Mouse (Mus musculus) thymus, postnatal 14 days (tissue): ENCODE results near the gene Stam.
A peak's percentile ranks its signal among the peaks of the same experiment; 100 is the strongest.

Experiments used
- DNase-seq: peaks from one replicate; pipeline ENCODE4 v3.0.0; 2021

The Stam gene

DNA sequence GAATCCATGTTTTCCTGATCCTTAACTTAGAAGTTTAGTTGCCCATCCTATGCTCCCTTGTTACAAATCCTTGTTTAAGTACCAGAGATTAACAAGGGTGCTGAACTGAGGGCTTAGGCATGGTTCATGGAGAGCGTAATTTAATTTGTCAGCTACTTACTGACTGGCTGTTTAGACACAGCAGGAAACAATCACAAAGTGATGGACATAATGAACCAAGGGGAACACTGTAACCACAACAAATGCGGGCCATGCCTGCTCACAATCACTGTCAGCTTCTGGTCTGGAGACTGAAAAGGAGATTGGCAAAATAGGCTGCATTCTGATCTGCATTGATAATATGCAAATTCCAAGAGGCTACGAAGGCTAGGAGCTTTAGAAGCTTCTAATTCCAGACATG, 53.7 kb downstream of the Stam start:
- DNase-seq = no peak

DNA sequence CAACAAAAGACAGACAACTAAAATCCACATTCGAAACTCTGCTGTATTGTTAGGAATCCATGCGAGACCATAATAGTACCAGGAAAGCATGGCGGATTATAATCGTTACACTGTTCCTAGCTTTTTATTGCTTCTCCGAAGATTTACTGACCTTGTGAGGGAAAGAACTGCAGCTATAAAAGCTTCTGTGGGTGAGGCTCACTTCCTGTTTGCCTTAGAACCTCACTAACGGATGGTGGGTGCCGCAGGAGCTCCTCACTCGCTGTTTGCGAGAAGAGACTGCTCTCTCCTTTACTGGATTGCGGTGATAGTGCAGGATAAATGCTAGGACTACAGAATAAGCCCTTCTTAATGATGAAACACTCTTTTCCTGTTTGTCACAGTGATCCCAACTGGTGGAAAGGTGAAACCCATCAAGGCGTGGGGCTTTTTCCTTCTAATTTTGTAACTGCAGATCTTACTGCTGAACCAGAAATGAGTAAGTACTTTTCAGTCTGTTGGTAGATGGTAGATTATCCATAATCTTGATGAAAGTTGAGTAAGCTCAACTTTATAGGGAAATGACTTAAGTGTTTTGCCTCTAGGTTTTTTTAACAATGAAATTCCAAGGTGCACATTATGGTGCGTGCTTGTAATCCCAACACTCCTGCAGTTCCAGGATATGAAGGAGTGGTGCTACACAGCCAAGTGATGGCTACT, 56.9 kb downstream of the Stam start:
- peak; percentile 61 for DNase-seq

DNA sequence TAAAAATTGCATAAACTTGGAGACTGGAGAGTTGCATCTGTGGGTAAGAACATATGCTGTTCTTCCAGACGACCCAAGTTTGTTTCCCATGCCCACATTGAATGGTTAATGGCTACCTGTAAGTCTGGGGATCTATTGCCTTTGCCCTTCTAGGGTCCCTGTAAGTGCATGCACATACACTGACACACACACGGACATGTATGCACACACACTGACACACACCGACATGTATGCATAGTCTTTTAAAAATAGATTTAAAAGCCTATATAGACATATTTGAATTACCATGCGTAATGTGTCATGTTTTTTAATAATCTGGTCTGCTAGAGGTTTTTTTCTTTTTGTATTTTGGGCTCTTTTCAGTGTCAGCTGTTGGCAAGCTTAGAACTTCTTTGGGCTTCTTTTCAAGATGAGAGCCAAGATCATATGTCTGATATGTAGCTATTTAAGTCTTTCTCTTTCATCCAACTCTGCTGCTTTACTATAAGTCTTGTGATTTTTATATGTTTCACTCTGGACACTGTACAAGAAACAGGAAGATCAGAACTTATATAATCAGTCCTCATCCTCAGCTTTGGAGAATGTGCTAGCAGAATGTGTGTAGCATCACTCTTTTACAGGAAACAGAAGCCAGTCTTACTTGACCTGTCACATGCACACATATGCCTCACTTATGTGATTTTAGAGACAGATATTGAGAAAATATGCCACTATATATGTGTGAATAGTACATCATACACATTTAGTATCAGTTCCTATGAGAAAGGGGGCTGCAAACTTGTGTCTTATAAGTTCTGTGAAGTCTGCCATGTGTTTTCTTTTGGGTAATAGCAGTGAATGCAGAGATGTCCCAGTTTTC, 58.8 kb downstream of the Stam start:
- DNase-seq = no peak

DNA sequence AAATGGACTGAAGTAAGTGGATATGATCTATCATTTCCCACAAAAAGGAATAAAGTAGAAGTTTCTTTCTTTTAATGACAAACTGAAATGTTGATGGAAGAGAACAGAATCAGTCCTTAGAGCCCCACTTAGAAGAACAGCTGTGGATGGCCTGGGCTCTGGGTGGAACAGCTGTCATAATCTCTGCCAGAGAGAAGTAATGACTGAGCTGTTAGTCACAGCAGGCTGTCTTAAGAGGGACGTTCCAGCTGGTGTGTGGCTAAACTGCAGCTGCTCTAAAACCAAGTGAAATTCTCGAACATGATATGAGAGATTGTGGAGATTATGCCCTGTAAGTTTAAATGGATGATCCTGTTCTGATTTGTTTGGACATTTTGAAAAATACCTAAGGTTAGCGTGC, 63.0 kb downstream of the Stam start:
- no peak for DNase-seq

DNA sequence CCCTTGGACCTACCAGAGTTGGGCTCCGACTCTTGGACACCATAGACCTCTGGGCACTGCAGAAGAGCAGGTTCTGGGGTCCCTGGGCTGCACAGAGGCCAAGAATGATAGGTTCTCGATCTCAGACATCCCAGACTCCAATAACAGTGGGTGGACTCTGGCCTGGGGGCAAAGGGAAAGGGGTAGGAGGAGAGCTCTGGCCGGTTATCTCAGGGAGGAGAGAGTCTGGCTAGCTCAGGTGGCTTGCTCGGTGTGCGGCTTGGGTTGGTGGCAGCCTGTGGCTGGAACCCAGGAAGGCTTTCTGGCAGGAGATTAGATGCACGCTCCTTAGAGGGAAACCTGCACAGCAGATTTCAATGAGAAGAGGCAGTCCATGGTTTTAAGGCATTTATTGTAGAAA, 65.7 kb downstream of the Stam start:
- no peak for DNase-seq

DNA sequence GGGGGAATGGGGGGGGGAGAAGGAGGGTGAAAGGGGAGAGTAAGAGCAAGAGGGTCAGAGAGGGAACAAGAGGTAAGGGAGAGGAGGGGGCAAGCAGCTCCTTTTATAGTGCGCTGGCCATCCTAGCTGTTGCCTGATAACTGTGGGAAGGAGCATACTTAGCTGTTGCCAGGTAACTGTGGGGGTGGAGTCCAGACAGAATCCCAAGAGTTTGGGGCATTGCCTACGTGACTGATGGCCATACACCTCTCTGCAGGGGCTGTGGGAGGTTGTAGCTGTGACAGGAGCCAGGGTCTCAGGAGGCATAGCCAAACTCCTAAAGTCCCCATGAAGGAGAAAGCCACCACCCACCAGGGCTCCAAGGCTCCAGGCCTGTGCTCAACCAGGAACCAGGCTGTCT, 66.1 kb downstream of the Stam start:
- no peak for DNase-seq

DNA sequence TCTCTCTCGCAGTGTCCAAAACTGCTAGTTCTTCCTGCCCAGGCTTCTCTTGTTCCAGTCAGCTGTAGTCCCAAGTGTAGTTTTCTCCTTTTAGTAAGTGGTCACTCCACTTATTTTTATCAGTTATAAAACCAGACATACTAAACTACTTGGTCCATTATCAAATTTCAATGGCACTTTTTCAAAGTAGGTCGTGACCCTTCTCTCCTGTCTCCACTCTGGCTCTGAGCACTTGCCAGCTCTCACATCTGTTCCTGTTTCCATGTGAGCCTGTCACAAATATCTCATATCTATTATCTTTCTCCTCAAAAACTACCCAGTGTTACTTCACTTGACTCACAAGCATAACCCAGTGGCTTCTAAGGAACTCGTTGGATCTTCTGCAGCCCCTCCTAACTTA, 71.4 kb downstream of the Stam start:
- DNase-seq = no peak

DNA sequence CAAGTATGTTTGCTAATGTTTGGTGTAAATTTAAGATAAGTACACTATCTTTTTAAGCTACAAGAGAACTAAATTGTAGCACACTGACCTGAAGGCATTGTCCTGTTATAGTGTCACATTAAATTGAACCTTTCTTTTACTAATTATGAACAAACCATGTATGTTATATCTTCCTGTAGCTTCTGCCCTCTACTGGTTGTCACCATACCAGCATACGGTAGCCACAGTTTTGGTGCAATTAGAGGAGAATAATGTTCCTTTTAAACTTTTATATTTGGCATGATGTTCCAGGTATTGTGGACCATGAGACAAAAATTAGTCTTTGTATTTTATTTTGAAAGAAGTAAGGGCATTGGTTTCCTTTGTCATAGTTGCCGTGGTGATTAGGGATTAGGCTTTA, 73.0 kb downstream of the Stam start:
- DNase-seq = peak; percentile 26

DNA sequence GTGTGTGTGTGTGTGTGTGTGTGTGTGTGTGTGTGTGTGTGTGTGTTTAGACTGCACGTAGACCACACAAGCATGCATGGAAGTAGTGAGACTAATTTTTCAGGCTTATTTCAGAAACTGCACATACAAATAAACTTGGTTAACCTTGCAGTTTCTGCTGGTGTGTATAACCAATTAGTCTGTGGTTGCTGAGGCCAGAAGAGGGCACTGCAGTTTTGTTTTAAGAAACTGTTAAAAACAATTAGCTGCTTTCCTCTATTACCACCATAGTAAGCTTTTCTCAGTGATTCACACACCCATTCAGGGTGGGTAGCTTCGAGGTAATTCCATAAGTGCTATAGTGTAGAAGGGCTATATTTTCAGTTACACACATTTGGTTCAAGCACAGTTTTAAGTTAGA, 76.9 kb downstream of the Stam start:
- no peak for DNase-seq

DNA sequence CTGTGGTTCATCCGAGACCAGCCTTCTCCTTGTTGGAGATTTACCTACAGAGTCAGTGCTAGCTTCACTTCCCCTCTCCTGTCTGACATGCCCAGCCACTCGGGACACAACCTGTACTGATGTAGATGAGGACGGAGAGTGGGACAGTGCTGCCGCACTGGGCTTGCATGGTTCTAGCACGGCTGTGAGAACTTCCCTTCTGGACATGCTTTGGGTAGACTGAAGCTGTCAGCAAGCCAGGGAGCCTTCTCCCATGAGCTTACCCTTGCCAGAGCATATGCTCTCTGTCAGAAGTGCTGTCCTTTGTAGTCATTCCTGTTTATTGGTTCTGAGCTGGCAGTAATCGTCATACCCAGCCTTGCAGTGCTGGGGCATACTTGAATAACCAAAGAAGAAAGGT, 78.0 kb downstream of the Stam start:
- no peak for DNase-seq

DNA sequence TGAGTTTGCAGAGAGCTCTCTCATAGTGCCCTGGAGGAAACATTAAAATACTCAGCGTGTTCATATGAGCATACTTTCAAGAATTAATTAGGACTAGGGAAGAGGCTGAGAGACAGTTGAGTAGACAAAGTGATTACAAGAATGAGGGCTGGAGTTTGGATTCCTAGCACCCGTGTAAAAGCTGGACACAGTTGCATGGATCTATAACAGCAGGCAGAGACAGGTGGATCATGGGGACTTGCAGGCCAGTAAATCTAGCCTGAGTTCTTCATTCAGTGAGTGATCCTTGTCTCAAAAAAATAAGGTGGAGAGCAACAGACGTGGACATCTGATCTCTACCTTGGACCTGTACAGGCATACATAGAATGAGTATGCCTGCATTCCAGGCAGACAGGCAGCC, 85.1 kb downstream of the Stam start:
- no peak for DNase-seq

DNA sequence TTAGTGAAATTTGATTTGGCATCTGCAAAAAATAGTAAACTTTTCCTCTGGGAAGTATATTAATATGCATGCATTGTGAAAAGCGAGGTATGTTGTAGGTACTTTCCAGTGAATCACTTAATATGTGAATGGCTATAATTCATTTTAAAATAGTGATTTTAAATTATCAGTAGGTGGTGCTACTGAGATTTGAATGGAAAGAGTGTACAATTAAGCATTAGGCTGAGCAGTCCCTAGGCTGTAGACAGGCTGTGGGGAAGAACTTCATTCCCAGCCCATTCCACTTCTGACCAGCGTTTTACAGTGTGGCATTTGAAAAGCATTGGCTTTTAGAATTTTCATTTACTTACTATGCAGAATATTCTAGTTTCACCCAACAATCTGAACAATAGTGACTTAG, 85.9 kb downstream of the Stam start:
- DNase-seq = no peak

DNA sequence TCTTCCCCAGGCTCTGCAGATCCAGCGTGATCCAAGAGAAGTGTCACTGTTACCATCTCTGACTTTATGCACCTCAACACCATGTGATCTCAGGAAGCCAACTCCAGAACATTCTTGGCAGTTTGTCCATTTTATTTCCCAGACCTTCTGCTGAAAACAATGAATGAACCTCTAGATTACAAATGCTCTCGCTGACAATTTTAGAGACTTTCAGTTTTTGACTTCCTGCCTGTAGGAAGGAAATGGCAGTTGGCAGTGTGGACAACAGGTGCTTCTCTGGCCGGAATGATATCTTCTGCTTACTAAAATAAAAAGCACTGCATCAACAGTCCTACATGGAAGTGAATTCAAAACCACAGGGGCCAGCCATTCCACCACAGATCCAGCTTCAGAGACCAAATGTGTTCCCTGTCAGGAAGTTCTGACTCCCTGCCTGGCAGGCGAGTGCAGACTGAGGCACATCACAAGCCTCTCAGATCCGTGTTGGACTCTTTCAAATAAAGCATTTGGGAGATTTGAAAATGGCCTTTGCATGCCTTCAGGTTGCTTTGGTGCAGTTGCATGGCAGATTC, 90.6 kb downstream of the Stam start:
- DNase-seq = peak; percentile 17

DNA sequence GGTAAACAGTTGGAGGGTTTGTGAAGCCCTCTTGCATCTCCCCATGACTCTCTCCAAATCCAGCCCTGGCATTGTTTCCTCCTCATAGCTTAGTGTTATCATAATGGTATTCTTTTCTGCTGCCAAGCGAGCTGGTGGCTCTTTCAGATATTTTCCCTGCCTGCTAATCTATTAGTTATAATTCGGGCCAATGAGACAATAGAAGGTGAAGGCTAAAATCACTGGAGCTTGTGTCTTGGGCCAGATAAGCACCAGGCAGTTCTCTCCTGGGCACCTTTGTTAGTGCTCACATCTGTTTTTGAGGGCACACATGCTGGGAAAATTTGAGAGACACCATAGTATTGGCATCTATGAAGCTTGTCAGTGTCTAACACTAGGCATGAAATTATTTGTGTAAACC, 91.2 kb downstream of the Stam start:
- no peak for DNase-seq

DNA sequence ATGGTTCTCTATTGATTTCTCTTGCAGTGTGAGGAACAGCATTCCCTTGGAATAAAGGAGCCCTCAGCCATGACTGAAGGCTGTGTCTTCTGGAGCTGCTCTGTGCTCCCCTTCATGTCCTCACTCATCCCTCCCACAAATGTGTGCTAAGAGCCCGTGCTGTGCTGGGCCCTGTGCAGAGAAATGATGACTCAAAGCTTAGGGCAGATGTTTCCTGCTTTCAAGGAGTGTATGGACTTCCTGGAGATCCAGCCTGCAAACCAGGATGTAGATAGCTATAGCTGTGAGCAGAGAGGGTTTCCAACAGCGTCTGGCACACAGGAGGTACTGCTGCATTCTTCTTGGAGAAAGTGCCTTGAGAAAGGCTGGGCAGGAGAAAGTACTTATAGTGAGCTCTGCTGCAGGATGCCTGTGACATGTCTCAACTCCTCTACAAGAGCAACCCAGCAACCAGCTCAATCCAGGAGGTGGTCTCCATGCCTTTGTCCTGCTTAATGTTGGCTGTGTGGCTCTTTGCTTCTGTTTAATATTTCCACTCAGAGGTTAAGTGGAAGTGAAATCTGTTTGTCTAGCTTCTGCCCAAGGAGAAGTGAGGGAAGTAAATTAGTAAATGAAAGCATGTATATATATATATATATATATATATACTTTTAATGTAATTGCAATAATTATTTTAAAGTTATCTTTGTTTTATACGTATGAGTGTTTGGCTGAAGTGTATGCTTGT, 91.9 kb downstream of the Stam start:
- DNase-seq = peak; percentile 15

DNA sequence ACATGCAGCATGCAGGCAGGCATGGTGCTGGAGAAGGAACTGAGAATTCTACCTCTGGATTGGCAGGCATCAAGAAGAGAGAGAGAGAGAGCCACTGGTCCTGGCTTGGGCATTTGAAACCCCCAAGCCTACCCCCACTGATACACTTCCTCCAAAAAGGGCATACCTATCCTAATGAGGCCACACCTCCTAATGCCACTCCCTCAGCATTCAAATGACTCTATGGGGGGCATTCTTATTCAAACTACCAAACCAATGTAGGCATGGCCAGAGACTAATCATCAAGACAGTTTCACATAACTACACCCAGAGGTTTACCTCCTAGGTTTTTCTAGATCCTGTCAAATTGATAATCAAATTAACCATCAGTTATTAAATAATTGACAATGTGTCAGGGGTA, 93.8 kb downstream of the Stam start:
- no peak for DNase-seq

DNA sequence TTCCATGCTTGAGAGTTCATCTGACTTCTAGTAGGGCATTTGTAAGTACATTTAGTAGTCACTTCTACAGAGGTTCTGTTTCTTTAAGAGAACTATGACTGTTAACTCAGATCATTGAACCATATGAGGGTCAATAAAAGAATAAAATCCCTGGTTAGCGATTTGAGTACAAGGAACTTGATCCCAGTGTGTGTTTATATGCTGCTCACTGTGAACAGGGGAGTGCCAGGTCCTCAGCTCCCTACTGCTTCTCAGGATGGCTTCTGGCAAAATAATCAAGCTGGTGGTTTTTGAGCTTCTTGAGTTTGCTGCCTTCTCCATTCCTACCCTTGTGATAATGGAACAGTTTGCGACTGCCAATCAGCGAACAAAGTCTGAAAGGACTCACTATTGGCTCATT, 100.4 kb downstream of the Stam start, which contains the start of gene Tmem236:
Gene Tmem236, plus strand, starts transcription at position 190 of the 400 bp plus-strand sequence.
- no peak for DNase-seq

DNA sequence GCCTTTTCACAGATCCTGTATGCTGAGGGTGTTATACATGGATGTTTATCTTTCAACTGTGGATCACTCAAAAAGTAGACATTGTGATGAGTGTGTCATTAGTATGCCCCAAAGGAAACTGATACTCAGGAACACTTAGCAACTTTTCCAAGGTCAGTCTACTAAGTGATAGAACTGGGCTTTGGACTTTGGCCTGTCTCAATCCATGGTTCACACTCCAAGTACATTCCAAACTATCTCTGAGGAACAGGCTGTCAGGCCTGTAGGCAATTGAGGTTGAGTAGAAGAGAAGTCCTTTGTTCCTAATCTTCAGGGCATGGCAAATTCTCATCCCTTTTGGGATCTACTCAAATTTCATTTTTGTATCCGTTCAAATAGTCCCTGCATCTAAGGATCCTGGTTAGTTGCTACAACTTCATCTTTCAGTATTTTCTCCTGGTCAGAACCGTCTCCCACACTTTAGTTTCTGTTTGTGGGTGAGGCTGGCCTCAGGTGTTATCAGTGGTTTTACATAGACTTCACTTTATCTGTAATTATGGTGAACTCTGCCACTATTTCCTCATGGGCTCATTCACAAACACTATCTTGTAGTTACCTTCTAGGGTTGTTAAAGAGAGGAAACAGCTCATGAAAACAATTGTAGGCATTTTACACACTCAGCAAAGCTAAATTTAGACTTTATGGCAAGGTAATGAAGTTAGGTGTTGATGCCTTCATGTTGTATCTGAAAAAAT, 102.7 kb downstream of the Stam start:
- no peak for DNase-seq

DNA sequence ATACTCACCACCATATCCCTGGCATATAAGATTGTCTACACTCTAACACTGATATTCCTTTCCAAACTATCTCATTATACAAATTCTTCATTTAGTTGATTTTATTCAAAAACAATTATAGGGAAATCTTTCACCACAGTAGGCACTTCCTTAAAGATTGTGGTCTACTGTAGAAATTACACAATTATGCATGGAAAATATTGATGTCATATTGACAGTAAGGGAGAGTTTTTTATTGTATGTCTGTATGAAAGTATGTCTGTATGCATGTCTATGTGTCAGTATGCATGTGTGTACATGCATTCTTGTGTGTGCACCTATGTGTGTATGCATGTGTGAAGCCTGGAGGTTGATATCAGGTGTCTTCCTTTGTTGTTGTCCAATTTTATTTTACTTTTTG, 110.5 kb downstream of the Stam start:
- DNase-seq = no peak

DNA sequence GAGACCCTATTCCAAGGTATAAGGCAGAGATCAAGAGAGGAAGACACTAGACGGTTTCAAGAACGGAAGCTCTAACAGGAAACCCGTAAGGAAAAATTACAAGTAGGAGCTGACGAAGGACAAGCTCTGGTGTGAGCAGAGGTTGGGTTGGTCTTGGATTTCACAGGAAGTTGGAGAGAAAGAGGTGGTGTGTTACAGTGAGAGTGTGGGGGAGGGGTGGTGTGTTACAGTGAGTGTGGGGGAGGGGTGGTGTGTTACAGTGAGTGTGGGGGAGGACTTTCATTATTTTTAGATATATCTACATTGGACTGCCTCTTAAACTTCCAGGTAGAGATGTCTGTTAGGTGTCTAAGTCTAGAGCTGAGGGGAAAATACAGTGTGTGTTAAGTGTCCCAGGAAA, 116.8 kb downstream of the Stam start:
- peak; percentile 19 for DNase-seq

DNA sequence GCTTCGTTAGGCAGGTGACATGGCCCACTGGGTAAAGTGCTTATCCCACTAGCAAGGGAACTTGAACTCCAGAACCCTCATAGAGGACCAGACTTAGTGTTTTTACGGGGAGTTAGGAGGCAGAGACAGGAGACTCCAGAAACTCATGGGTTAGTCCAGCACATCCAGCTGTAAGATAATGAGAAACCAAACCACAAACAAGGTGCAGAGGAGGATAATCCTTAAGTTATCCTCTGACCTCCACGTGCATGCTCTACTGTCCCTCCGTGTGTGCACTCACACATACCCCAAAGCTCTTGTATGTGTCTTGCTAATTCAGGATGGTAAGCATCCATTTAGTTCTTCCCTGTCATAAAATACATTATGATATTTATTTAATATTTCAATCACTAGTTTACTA, 117.7 kb downstream of the Stam start:
- DNase-seq = no peak

DNA sequence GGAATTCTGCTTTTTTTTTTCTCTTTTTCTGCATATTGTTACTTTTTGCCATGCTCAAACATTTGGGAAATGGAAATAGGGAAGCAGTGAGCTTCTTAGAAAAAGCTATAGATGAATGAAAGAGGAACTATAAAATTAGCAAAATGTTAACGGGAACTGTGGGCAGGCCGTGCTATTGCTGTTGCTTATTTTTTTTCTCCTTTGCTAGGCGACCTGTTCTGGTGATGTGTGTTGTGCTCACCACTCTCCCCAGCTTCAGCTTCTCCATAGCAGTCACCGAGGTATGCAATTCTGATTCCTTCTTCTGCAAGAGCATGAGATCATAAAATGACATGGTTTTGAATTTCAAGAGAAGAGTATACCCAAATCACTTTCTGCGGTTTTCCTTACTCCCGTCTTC, 118.1 kb downstream of the Stam start:
- no peak for DNase-seq
